Comparison of ENCODE assay signal across 33 mouse cellular contexts in the genomic region with DNA sequence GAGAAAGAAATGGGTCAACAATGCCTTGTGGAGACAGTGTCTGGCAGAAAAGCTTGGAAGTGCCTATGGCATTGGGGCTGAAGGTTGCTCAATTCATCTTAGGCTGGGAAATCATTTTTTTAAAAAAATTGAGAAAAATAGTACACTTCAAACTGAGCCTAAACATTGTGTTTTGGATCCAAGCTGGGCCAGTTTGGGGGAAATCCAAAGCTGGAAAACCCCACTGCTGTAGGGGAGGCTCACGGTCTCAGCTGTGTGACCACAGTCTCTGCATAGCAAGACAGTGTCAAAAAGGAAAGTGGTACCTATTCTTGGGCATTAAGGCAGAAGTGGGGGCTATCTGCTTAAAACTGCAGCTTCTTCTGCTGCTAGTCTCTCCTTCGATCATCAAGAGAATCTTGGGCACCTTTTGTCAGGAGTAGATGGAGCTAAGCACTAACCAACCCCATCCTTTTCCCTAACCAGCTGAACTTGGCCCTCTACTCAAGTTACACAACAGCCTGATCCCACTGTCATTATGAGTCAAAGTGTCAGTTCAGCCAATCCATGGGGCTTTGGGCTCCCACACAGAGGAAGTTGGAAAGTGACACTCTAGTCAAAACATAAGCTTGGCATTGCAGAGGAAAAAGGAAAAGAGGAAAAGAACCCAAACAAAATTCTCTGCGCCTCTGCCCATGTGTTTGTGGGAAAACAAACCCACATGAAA.
DNase-seq lines count a peak whose midpoint lies in the region; ATAC-seq and TF ChIP-seq lines count a peak whose summit lies in the region.
"Had no signal": no experiment of that assay in that cellular context is flagged by ENCODE, and none has a peak within 500 bp of the region (broad histone marks: within the 10 kb centered on the region; RNA-seq: fewer than 3 reads in every experiment).

No protein-coding gene starts in this region.

- H3K9ac ChIP-seq in embryonic facial prominence, embryonic 14.5 days (ENCODE audit: low read depth, low read length), result no peak overlapping the region
- H3K9ac ChIP-seq in kidney, postnatal 0 days (ENCODE audit: low read depth, low read length), result no peak overlapping the region
- no peak overlapping the region for H3K9ac ChIP-seq in lung, embryonic 15.5 days
- H3K9ac ChIP-seq: embryonic facial prominence, embryonic 13.5 days; heart, embryonic 15.5 days; hindbrain, embryonic 13.5 days; limb, embryonic 15.5 days; liver, embryonic 13.5 days; neural tube, embryonic 13.5 days had no signal

- H3K4me1 ChIP-seq in embryonic facial prominence, embryonic 14.5 days (ENCODE audit: control insufficient read depth, insufficient read depth, low read length), result no peaks in the 10 kb centered on the region
- peaks cover 12% of the 10 kb centered on the region; the same call in 1 of the 2 replicates for H3K4me1 ChIP-seq in embryonic facial prominence, embryonic 10.5 days
- no peaks in the 10 kb centered on the region for H3K4me1 ChIP-seq in kidney, postnatal 0 days (replicated peaks; ENCODE audit: insufficient read depth, low read length)
- H3K4me1 ChIP-seq in lung, embryonic 15.5 days, result no peaks in the 10 kb centered on the region; the same call in 1 of the 2 replicates
- H3K4me1 ChIP-seq: embryonic facial prominence, embryonic 13.5 days; limb, embryonic 10.5 days; limb, embryonic 15.5 days; liver, embryonic 13.5 days had no signal

- H3K4me2 ChIP-seq in embryonic facial prominence, embryonic 14.5 days (ENCODE audit: low read depth, low read length), result no peak overlapping the region
- no peak overlapping the region for H3K4me2 ChIP-seq in kidney, postnatal 0 days (ENCODE audit: low read length)
- no peak overlapping the region for H3K4me2 ChIP-seq in lung, embryonic 15.5 days
- H3K4me2 ChIP-seq: embryonic facial prominence, embryonic 13.5 days; heart, embryonic 15.5 days; hindbrain, embryonic 13.5 days; limb, embryonic 15.5 days; liver, embryonic 13.5 days; midbrain, embryonic 11.5 days; neural tube, embryonic 13.5 days had no signal

- intact Hi-C loops in left cerebral cortex, postnatal 25 days (cut with DNase I), result no loop called here

- no peak overlapping the region for H3K27ac ChIP-seq in embryonic facial prominence, embryonic 14.5 days (replicated peaks; ENCODE audit: low read depth, low read length)
- no peak overlapping the region for H3K27ac ChIP-seq in embryonic facial prominence, embryonic 10.5 days (replicated peaks)
- H3K27ac ChIP-seq in kidney, postnatal 0 days, result no peak overlapping the region
- peak overlapping the region; percentile 61; the same call in 1 of the 2 replicates for H3K27ac ChIP-seq in lung, embryonic 15.5 days
- H3K27ac ChIP-seq: embryonic facial prominence, embryonic 13.5 days; heart, embryonic 15.5 days; hindbrain, embryonic 13.5 days; limb, embryonic 10.5 days; limb, embryonic 15.5 days; liver, embryonic 13.5 days; neural tube, embryonic 13.5 days; stomach, postnatal 0 days had no signal

- no peaks in the 10 kb centered on the region for H3K36me3 ChIP-seq in embryonic facial prominence, embryonic 14.5 days (ENCODE audit: control insufficient read depth, insufficient read depth, low read length)
- H3K36me3 ChIP-seq in embryonic facial prominence, embryonic 10.5 days (replicated peaks), result no peaks in the 10 kb centered on the region
- H3K36me3 ChIP-seq in kidney, postnatal 0 days (ENCODE audit: insufficient read depth, low read length), result no peaks in the 10 kb centered on the region
- H3K36me3 ChIP-seq in lung, embryonic 15.5 days, result no peaks in the 10 kb centered on the region
- H3K36me3 ChIP-seq: embryonic facial prominence, embryonic 13.5 days; heart, embryonic 15.5 days; hindbrain, embryonic 13.5 days; limb, embryonic 10.5 days; limb, embryonic 15.5 days; liver, embryonic 13.5 days; neural tube, embryonic 13.5 days had no signal

- no peaks in the 10 kb centered on the region for H3K27me3 ChIP-seq in embryonic facial prominence, embryonic 14.5 days (replicated peaks; ENCODE audit: control insufficient read depth, insufficient read depth, low read length)
- H3K27me3 ChIP-seq in embryonic facial prominence, embryonic 10.5 days (replicated peaks; ENCODE audit: low read depth, poor library complexity, severe bottlenecking), result no peaks in the 10 kb centered on the region
- no peaks in the 10 kb centered on the region for H3K27me3 ChIP-seq in kidney, postnatal 0 days (ENCODE audit: insufficient read depth, low read length)
- no peaks in the 10 kb centered on the region for H3K27me3 ChIP-seq in lung, embryonic 15.5 days
- H3K27me3 ChIP-seq: embryonic facial prominence, embryonic 13.5 days; heart, embryonic 15.5 days; hindbrain, embryonic 13.5 days; limb, embryonic 15.5 days; liver, embryonic 13.5 days; neural tube, embryonic 13.5 days had no signal

- WGBS in embryonic facial prominence, embryonic 14.5 days, result 68% methylated on average over 3 of the region's 3 CpGs
- WGBS in embryonic facial prominence, embryonic 10.5 days, result 76% methylated on average over 3 of the region's 3 CpGs
- WGBS in kidney, postnatal 0 days, result 63% methylated on average over 3 of the region's 3 CpGs
- 66% methylated on average over 3 of the region's 3 CpGs for WGBS in lung, embryonic 15.5 days

- DNase-seq in embryonic facial prominence, embryonic 14.5 days (ENCODE audit: low spot score), result peak; percentile 5
- DNase-seq in embryonic facial prominence, embryonic 10.5 days (ENCODE audit: low spot score), result no peak
- DNase-seq in kidney, postnatal 0 days (ENCODE audit: low spot score), result peak; percentile 22
- DNase-seq in kidney, postnatal 14 days, result no peak
- peak; percentile 39 for DNase-seq in lung, postnatal 25 days (ENCODE audit: low spot score)
- no peak for DNase-seq in left cerebral cortex, postnatal 25 days (ENCODE audit: low spot score in 2 of 2)
- DNase-seq: adrenal gland, adult 8-10 months; cerebellum, adult 9-10 months; embryo, embryonic 11 days; gastrocnemius, postnatal 14 days; heart, postnatal 4 days; kidney, adult 11 months; kidney, postnatal 4 days; layer of hippocampus, postnatal 36 days; liver, embryonic 13.5 days; right cerebral cortex, postnatal 4 days; thymus, adult 18-20 months; thymus, postnatal 25 days had no signal

- no peak for ATAC-seq in embryonic facial prominence, embryonic 14.5 days (ENCODE audit: low read depth)
- ATAC-seq in kidney, postnatal 0 days (replicated peaks; ENCODE audit: low FRiP score, low read depth), result no peak
- peak; percentile 74 for ATAC-seq in lung, embryonic 15.5 days (ENCODE audit: borderline replicate concordance, extremely low read depth, low FRiP score, low TSS enrichment)
- ATAC-seq in cerebellum, adult (ENCODE audit: insufficient number of reproducible peaks, low FRiP score, low TSS enrichment), result no peak
- ATAC-seq: activated CD4-positive, CD25-positive, alpha-beta regulatory T cell, adult 4 months; forebrain, embryonic 14.5 days; midbrain, embryonic 16.5 days had no signal

- no peak for TF ChIP-seq CTCF in kidney, postnatal 0 days (IDR thresholded peaks at IDR 0.05; ENCODE audit: low read depth)

- H3K9me3 ChIP-seq in embryonic facial prominence, embryonic 14.5 days (ENCODE audit: control insufficient read depth, low read length), result no peaks in the 10 kb centered on the region
- peaks cover 7% of the 10 kb centered on the region; the same call in 1 of the 2 replicates for H3K9me3 ChIP-seq in embryonic facial prominence, embryonic 10.5 days
- no peaks in the 10 kb centered on the region for H3K9me3 ChIP-seq in kidney, postnatal 0 days (replicated peaks; ENCODE audit: low read length)
- no peaks in the 10 kb centered on the region for H3K9me3 ChIP-seq in lung, embryonic 15.5 days
- H3K9me3 ChIP-seq: embryonic facial prominence, embryonic 13.5 days; heart, embryonic 15.5 days; hindbrain, embryonic 13.5 days; limb, embryonic 10.5 days; limb, embryonic 15.5 days; liver, embryonic 13.5 days; neural tube, embryonic 13.5 days had no signal

- H3K4me3 ChIP-seq in embryonic facial prominence, embryonic 14.5 days (ENCODE audit: low read depth, low read length), result no peak overlapping the region
- H3K4me3 ChIP-seq in embryonic facial prominence, embryonic 10.5 days, result no peak overlapping the region
- H3K4me3 ChIP-seq in kidney, postnatal 0 days (replicated peaks; ENCODE audit: low read depth, low read length), result no peak overlapping the region
- H3K4me3 ChIP-seq in lung, embryonic 15.5 days, result no peak overlapping the region
- H3K4me3 ChIP-seq: embryonic facial prominence, embryonic 13.5 days; erythroblast, embryonic 14.5 days; heart, embryonic 15.5 days; hindbrain, embryonic 13.5 days; limb, embryonic 10.5 days; limb, embryonic 15.5 days; liver, embryonic 13.5 days; myocyte; neural tube, embryonic 13.5 days had no signal

Comparison
In these comparisons a context has a peak if more than half of its experiments do, and no peak if none do; other contexts are left out.
1. DNase-seq: peak in embryonic facial prominence, embryonic 14.5 days (single experiment), kidney, postnatal 0 days (single experiment) and lung, postnatal 25 days (single experiment); none in embryonic facial prominence, embryonic 10.5 days (single experiment), kidney, postnatal 14 days (single experiment) and left cerebral cortex, postnatal 25 days (0 of 2).